In genomic region chr2:27475495-27476302, GRCm38 (mm10) we compare ENCODE assay signal across 8 mouse cellular contexts. TPM values are rescaled to one million over a fixed set of nuclear protein-coding genes. Genes with fewer than 3 reads are reported as not detected.
DNase-seq lines count a peak whose midpoint lies in the region; ATAC-seq lines count a peak whose summit lies in the region.

No protein-coding gene starts in this region.

- under 1% methylated on average over 88 of the region's 96 CpGs for WGBS in heart, embryonic 13.5 days
- WGBS in liver, embryonic 12.5 days (ENCODE audit: insufficient replicate concordance) = 4% methylated on average over 83 of the region's 96 CpGs
- under 1% methylated on average over 95 of the region's 96 CpGs for WGBS in stomach, embryonic 15.5 days

- peaks cover 46% of the 10 kb centered on the region for H3K4me1 ChIP-seq in heart, embryonic 13.5 days
- H3K4me1 ChIP-seq in liver, embryonic 12.5 days = peaks cover 50% of the 10 kb centered on the region
- H3K4me1 ChIP-seq in stomach, embryonic 15.5 days = peaks cover 37% of the 10 kb centered on the region

- peak overlapping the region; percentile 99 for H3K4me3 ChIP-seq in heart, embryonic 13.5 days
- peak overlapping the region; percentile 86 for H3K4me3 ChIP-seq in liver, embryonic 12.5 days
- H3K4me3 ChIP-seq in stomach, embryonic 15.5 days (replicated peaks) = peak overlapping the region; percentile 93

- peak overlapping the region; percentile 86 for H3K4me2 ChIP-seq in heart, embryonic 13.5 days
- H3K4me2 ChIP-seq in liver, embryonic 12.5 days = peak overlapping the region; percentile 79
- peak overlapping the region; percentile 81 for H3K4me2 ChIP-seq in stomach, embryonic 15.5 days

- ATAC-seq in erythroid progenitor cell, adult 5-6 weeks (replicated peaks; ENCODE audit: low FRiP score, poor library complexity, severe bottlenecking) = peak; percentile 83
- ATAC-seq in heart, embryonic 13.5 days (ENCODE audit: extremely low read depth, insufficient number of reproducible peaks, low FRiP score, low TSS enrichment) = peak; percentile 88
- peak; percentile 94 for ATAC-seq in liver, embryonic 12.5 days
- ATAC-seq in stomach, embryonic 15.5 days (ENCODE audit: insufficient read depth, low FRiP score, low read depth) = peak; percentile 98

- H3K27ac ChIP-seq in heart, embryonic 13.5 days (replicated peaks) = peak overlapping the region; percentile 97
- H3K27ac ChIP-seq in liver, embryonic 12.5 days = peak overlapping the region; percentile 95
- H3K27ac ChIP-seq in stomach, embryonic 15.5 days = peak overlapping the region; percentile 97

- H3K27me3 ChIP-seq in heart, embryonic 13.5 days (replicated peaks) = no peaks in the 10 kb centered on the region
- H3K27me3 ChIP-seq in liver, embryonic 12.5 days (replicated peaks) = no peaks in the 10 kb centered on the region
- H3K27me3 ChIP-seq in stomach, embryonic 15.5 days (replicated peaks) = no peaks in the 10 kb centered on the region

- no peaks in the 10 kb centered on the region for H3K9me3 ChIP-seq in heart, embryonic 13.5 days
- no peaks in the 10 kb centered on the region for H3K9me3 ChIP-seq in liver, embryonic 12.5 days (replicated peaks)
- H3K9me3 ChIP-seq in stomach, embryonic 15.5 days = no peaks in the 10 kb centered on the region

- peak overlapping the region; percentile 99 for H3K9ac ChIP-seq in heart, embryonic 13.5 days
- H3K9ac ChIP-seq in liver, embryonic 12.5 days = peak overlapping the region; percentile 92
- H3K9ac ChIP-seq in stomach, embryonic 15.5 days = peak overlapping the region; percentile 92

- peak; percentile 92 for DNase-seq in CD4-positive helper T cell, adult 2 months (ENCODE audit: low read depth, low spot score)
- DNase-seq in brain, embryonic 18.5 days (ENCODE audit: low read depth, low spot score) = peak; percentile 90
- peak; percentile 96 for DNase-seq in kidney, postnatal 10 days
- peak; percentile 75 to 84 for DNase-seq in natural killer cell, adult 2 months (ENCODE audit: low spot score in 2 of 2)

- H3K36me3 ChIP-seq in heart, embryonic 13.5 days = peaks cover 15% of the 10 kb centered on the region
- peaks cover 22% of the 10 kb centered on the region for H3K36me3 ChIP-seq in liver, embryonic 12.5 days
- no peaks in the 10 kb centered on the region for H3K36me3 ChIP-seq in stomach, embryonic 15.5 days

RNA-seq across cellular contexts. Expression of gene Brd3, which starts 31.8 kb away (rescaled TPM):
- 22.7 and 30.6 TPM in 2 replicates for total RNA-seq in erythroid progenitor cell, adult 5-6 weeks (2015; ENCODE audit: low replicate concordance)
- 17.3 and 19.8 TPM in 2 replicates for total RNA-seq in erythroid progenitor cell, adult 5-6 weeks (2017; ENCODE audit: low replicate concordance)
- 68.7 and 72.2 TPM in 2 replicates for polyA plus RNA-seq in heart, embryonic 13.5 days (2015; fragmentation: Nextera tagmentation; extraction: Ambion mirVana)
- polyA plus RNA-seq in liver, embryonic 12.5 days (2016; fragmentation: Nextera tagmentation; extraction: Ambion mirVana) = 38.5 and 39.0 TPM in 2 replicates
- 76.2 and 87.8 TPM in 2 replicates for polyA plus RNA-seq in stomach, embryonic 15.5 days (2015; fragmentation: Nextera tagmentation; extraction: Ambion mirVana)

RNA-seq across cellular contexts. Expression of gene Brd3os, which starts 33.6 kb away (rescaled TPM):
- not detected in 2 replicates for total RNA-seq in erythroid progenitor cell, adult 5-6 weeks (2015; ENCODE audit: low replicate concordance)
- total RNA-seq in erythroid progenitor cell, adult 5-6 weeks (2017; ENCODE audit: low replicate concordance) = 1.2 TPM in 1 of 2 replicates, not detected in the other
- 3.7 and 3.8 TPM in 2 replicates for polyA plus RNA-seq in heart, embryonic 13.5 days (2015; fragmentation: Nextera tagmentation; extraction: Ambion mirVana)
- 1.3 and 1.4 TPM in 2 replicates for polyA plus RNA-seq in liver, embryonic 12.5 days (2016; fragmentation: Nextera tagmentation; extraction: Ambion mirVana)
- polyA plus RNA-seq in stomach, embryonic 15.5 days (2015; fragmentation: Nextera tagmentation; extraction: Ambion mirVana) = 7.1 and 7.2 TPM in 2 replicates

RNA-seq across cellular contexts. Expression of gene Wdr5, which starts 39.3 kb away (rescaled TPM):
- total RNA-seq in erythroid progenitor cell, adult 5-6 weeks (2015; ENCODE audit: low replicate concordance) = 14.4 and 18.9 TPM in 2 replicates
- total RNA-seq in erythroid progenitor cell, adult 5-6 weeks (2017; ENCODE audit: low replicate concordance) = 13.6 and 28.5 TPM in 2 replicates
- 29.3 and 30.3 TPM in 2 replicates for polyA plus RNA-seq in heart, embryonic 13.5 days (2015; fragmentation: Nextera tagmentation; extraction: Ambion mirVana)
- polyA plus RNA-seq in liver, embryonic 12.5 days (2016; fragmentation: Nextera tagmentation; extraction: Ambion mirVana) = 47.2 and 47.3 TPM in 2 replicates
- polyA plus RNA-seq in stomach, embryonic 15.5 days (2015; fragmentation: Nextera tagmentation; extraction: Ambion mirVana) = 49.2 and 52.0 TPM in 2 replicates

RNA-seq across cellular contexts. Expression of gene Vav2, which starts 48.9 kb away (rescaled TPM):
- total RNA-seq in erythroid progenitor cell, adult 5-6 weeks (2015; ENCODE audit: low replicate concordance) = 1.7 and 3.6 TPM in 2 replicates
- 2.2 and 10.7 TPM in 2 replicates for total RNA-seq in erythroid progenitor cell, adult 5-6 weeks (2017; ENCODE audit: low replicate concordance)
- polyA plus RNA-seq in heart, embryonic 13.5 days (2015; fragmentation: Nextera tagmentation; extraction: Ambion mirVana) = 2.6 and 2.7 TPM in 2 replicates
- 5.0 and 5.8 TPM in 2 replicates for polyA plus RNA-seq in liver, embryonic 12.5 days (2016; fragmentation: Nextera tagmentation; extraction: Ambion mirVana)
- 7.0 and 7.8 TPM in 2 replicates for polyA plus RNA-seq in stomach, embryonic 15.5 days (2015; fragmentation: Nextera tagmentation; extraction: Ambion mirVana)

Comparison
In these comparisons a context has a peak if more than half of its experiments do, and no peak if none do; other contexts are left out.
1. Peak in every context shown above with its lines: DNase-seq, ATAC-seq, H3K4me3 ChIP-seq and H3K27ac ChIP-seq.